Mouse (Mus musculus) forebrain, embryonic 14.5 days (tissue): ENCODE data around the gene Ttc28. TPM values are rescaled to one million over a fixed set of nuclear protein-coding genes. Genes with fewer than 3 reads are reported as not detected.

Experiments used
- ATAC-seq: fragments of 200-750 bp; cut with Nextera tagmentation; 2 replicates; pipeline ENCODE4 v1.8.0; 2017; ENCODE audit warnings: mild to moderate bottlenecking, moderate library complexity
- DNase-seq: peaks from one replicate; pipeline ENCODE4 v3.0.0-alpha.2; 2015; ENCODE audit warnings: low spot score
- H3K27ac ChIP-seq: fragments of 300-500 bp; sonication (generic); 2 replicates; pipeline ENCODE4 v1.5.1; 2014; ENCODE audit warnings: low read depth, mild to moderate bottlenecking, control low read depth, low read length, moderate library complexity
- H3K27me3 ChIP-seq: fragments of 300-500 bp; sonication (generic); replicated peaks from 2 replicates; pipeline ENCODE4 v1.6.1; 2014; ENCODE audit warnings: low read length, control low read depth, mixed read lengths; ENCODE audit not compliant: control insufficient read depth, insufficient read depth
- H3K36me3 ChIP-seq: fragments of 300-500 bp; sonication (generic); 2 replicates; pipeline ENCODE4 v1.6.1; 2014; ENCODE audit warnings: low read length, control low read depth; ENCODE audit not compliant: control insufficient read depth, insufficient read depth
- H3K4me1 ChIP-seq: fragments of 300-500 bp; sonication (generic); 2 replicates; pipeline ENCODE4 v1.6.1; 2014; ENCODE audit warnings: antibody characterized with exemption, low read length, control low read depth; ENCODE audit not compliant: control insufficient read depth, insufficient read depth
- H3K4me2 ChIP-seq: fragments of 300-500 bp; sonication (generic); 2 replicates; pipeline ENCODE4 v1.6.1; 2014; ENCODE audit warnings: mild to moderate bottlenecking, control low read depth, low read length
- H3K4me3 ChIP-seq: fragments of 300-500 bp; sonication (generic); 2 replicates; pipeline ENCODE4 v1.5.1; 2014; ENCODE audit warnings: low read depth, low read length, control low read depth
- H3K9ac ChIP-seq: fragments of 300-500 bp; sonication (generic); 2 replicates; pipeline ENCODE4 v1.6.1; 2014; ENCODE audit warnings: mild to moderate bottlenecking, low read length, control low read depth, moderate library complexity
- H3K9me3 ChIP-seq: fragments of 300-500 bp; sonication (generic); replicated peaks from 2 replicates; pipeline ENCODE4 v1.6.1; 2016; ENCODE audit warnings: low read length, control low read depth, mixed read lengths; ENCODE audit not compliant: control insufficient read depth
- WGBS: fragments of 180-500 bp; shearing (Covaris S2); extraction: QIAGEN DNeasy Blood & Tissue Kit; methylation state at CpG from one replicate; pipeline ENCODE4 v1.1.7; 2014; 5-methylcytosine and 5-hydroxymethylcytosine counted together
- polyA plus RNA-seq: library from polyadenylated mRNA; unstranded; fragments of >200 nt; fragmentation: Nextera tagmentation; extraction: Ambion mirVana; gene quantifications from 2 replicates; pipeline ENCODE4 v1.2.1, GENCODE M21; 2014

Gene Ttc28
- polyA plus RNA-seq, 1 experiment from 2014 or later = 29.0 TPM

DNA sequence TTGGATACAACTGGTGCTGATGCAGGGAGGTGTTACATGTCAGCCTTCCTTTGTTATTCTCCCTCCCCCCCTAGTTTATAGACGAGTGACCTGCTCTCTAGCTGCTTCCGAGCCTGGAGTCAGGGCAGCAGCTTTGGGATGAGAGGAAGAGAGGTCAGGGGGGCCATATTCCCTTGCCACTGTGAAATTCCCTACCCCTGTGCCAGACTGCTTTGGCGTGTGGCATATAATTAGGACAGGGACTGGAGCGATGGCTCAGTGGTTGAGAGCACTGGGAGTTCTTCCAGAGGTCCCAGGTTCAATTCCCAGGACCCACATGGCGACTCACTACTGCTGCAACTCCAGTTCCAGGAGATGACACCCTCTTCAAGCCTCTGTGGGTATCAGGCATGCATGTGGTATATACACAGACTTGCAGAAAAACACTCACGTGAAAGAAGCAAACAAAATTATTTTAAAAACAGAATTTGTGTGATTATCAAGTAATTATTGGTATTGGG lies 180.7 kb downstream of the Ttc28 start:
- Histone ChIP-seq H3K9me3 (no peaks in the 10 kb centered on the region), H3K4me3 (no peak overlapping the region), H3K4me2 (no peak overlapping the region), H3K4me1 (peaks cover 55% of the 10 kb centered on the region), H3K27ac (peak overlapping the region; percentile 23; the same call in 1 of the 2 replicates), H3K9ac (no peak overlapping the region), H3K36me3 (no peaks in the 10 kb centered on the region), H3K27me3 (no peaks in the 10 kb centered on the region)
- ATAC-seq (no peak), DNase-seq (no peak)
- 72% methylated on average over 6 of the region's 6 CpGs for WGBS

DNA sequence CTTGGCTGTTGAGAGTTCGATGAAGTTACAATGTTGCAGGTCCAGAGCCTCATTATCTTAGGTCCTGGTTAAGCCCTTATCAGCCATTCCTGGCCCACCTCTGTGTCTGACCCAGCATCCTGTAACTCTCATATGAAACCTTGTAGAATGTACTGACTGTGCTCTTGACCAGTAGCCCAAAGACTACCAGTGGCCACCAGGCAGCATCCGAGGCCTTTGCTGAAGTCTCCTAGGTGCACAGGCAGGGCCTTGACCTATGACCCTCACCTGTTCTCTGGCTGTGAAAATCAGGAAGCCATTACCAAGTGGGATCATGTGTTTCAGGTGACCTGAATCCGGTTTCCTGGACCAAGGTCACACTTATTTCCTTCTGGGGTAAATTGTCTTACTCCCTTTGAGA lies 183.6 kb downstream of the Ttc28 start:
- WGBS = 92% methylated on average over 3 of the region's 3 CpGs
- Histone ChIP-seq H3K36me3 (no peaks in the 10 kb centered on the region), H3K9me3 (no peaks in the 10 kb centered on the region), H3K4me2 (no peak overlapping the region), H3K27ac (0 out of 2 replicates have a peak overlapping the region, but pooled peaks have one; percentile 55), H3K4me3 (no peak overlapping the region), H3K9ac (no peak overlapping the region), H3K4me1 (peaks cover 36% of the 10 kb centered on the region), H3K27me3 (no peaks in the 10 kb centered on the region)
- DNase-seq (no peak), ATAC-seq (no peak)

GRCm38 (mm10) chr5:111063991-111064390 lies 184.4 kb downstream of the Ttc28 start:
- peak; percentile 71 for ATAC-seq

DNA sequence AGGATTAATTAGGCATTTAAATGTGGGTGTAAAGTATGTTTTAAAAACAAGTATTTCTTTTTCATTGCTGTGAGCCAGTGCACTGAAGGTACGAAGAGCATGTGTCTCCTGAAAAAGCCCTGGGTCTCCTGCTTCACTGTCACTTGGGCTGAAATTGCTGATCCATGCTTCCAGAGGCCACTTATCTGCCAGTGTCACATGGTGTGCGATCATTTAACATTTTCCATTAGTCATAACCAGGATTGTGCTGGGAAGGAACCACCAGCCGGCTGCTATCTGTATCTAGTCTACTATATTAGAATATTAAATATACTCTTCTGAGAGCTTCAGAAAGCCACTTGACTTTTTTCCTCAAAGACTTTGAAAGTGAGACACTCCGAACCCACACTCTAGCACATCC lies 186.2 kb downstream of the Ttc28 start:
- H3K4me3 ChIP-seq = no peak overlapping the region
- no peaks in the 10 kb centered on the region for H3K36me3 ChIP-seq
- no peaks in the 10 kb centered on the region for H3K9me3 ChIP-seq
- H3K27me3 ChIP-seq = no peaks in the 10 kb centered on the region
- no peak overlapping the region for H3K9ac ChIP-seq
- ATAC-seq (no peak), DNase-seq (no peak)
- peaks cover 23% of the 10 kb centered on the region for H3K4me1 ChIP-seq
- H3K27ac ChIP-seq = no peak overlapping the region
- H3K4me2 ChIP-seq = no peak overlapping the region
- 73% methylated on average over 4 of the region's 4 CpGs for WGBS

More at GRCm38 (mm10) chr5:111063991-111064390, 184.4 kb downstream of the Ttc28 start:
- no peak overlapping the region for H3K9ac ChIP-seq
- no peak overlapping the region for H3K4me3 ChIP-seq
- peak overlapping the region; percentile 75; the same call in 1 of the 2 replicates for H3K27ac ChIP-seq
- peak; percentile 64 for DNase-seq
- peaks cover 28% of the 10 kb centered on the region for H3K4me1 ChIP-seq
- H3K4me2 ChIP-seq = no peak overlapping the region
- no peaks in the 10 kb centered on the region for H3K27me3 ChIP-seq
- 24% methylated on average over 3 of the region's 3 CpGs for WGBS
- no peaks in the 10 kb centered on the region for H3K36me3 ChIP-seq
- H3K9me3 ChIP-seq = no peaks in the 10 kb centered on the region

GRCm38 (mm10) chr5:111069503-111069902 lies 189.9 kb downstream of the Ttc28 start:
- H3K4me3 ChIP-seq = no peak overlapping the region
- H3K4me2 ChIP-seq = no peak overlapping the region
- 79% methylated on average over 5 of the region's 5 CpGs for WGBS
- no peak for DNase-seq
- no peak overlapping the region for H3K9ac ChIP-seq
- no peak overlapping the region for H3K27ac ChIP-seq
- ATAC-seq = no peak; the same call in 1 of the 2 replicates
- no peaks in the 10 kb centered on the region for H3K9me3 ChIP-seq
- no peaks in the 10 kb centered on the region for H3K27me3 ChIP-seq
- H3K4me1 ChIP-seq = peaks cover 35% of the 10 kb centered on the region
- no peaks in the 10 kb centered on the region for H3K36me3 ChIP-seq

- Histone ChIP-seq H3K4me3 (no peak overlapping the region), H3K27me3 (no peaks in the 10 kb centered on the region), H3K36me3 (no peaks in the 10 kb centered on the region), H3K4me2 (no peak overlapping the region), H3K27ac (no peak overlapping the region), H3K9me3 (no peaks in the 10 kb centered on the region), H3K4me1 (peaks cover 33% of the 10 kb centered on the region), H3K9ac (no peak overlapping the region)
- no peak for ATAC-seq
- 82% methylated on average over 5 of the region's 5 CpGs for WGBS
- no peak for DNase-seq
Observed at GRCm38 (mm10) chr5:111069931-111070330, 190.3 kb downstream of the Ttc28 start.

GRCm38 (mm10) chr5:111070361-111070760 lies 190.8 kb downstream of the Ttc28 start:
- Histone ChIP-seq H3K4me1 (peaks cover 33% of the 10 kb centered on the region), H3K9me3 (no peaks in the 10 kb centered on the region), H3K27me3 (no peaks in the 10 kb centered on the region), H3K4me3 (no peak overlapping the region), H3K9ac (no peak overlapping the region), H3K4me2 (no peak overlapping the region), H3K27ac (no peak overlapping the region), H3K36me3 (no peaks in the 10 kb centered on the region)
- ATAC-seq = no peak
- DNase-seq = no peak
- WGBS = 74% methylated on average over 6 of the region's 6 CpGs

DNA sequence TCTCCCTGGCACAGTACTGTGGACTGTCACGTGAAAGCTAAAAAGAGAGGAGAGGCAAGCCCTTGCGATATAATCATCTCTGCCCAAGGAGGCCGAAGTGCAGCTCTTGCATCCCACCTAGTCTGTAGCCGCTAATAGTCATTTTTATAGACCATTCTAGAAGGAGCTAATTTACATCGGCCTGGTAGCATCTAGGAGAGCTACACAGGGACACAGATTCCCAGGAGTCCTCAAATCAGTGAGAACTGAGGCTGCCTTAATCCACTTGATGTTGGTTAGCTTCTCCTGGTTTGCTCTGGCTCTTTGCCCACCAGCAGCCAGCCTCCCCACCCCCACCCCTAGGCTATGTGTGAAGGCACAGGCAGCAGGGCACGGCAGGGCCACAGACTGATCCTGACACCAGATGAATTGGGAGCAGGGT lies 193.7 kb downstream of the Ttc28 start:
- H3K27ac ChIP-seq = peak overlapping the region; percentile 56
- DNase-seq (peak; percentile 72), ATAC-seq (peak; percentile 74)
- H3K9me3 ChIP-seq = no peaks in the 10 kb centered on the region
- H3K36me3 ChIP-seq = no peaks in the 10 kb centered on the region
- H3K4me1 ChIP-seq = peaks cover 28% of the 10 kb centered on the region
- WGBS = 46% methylated on average over 6 of the region's 6 CpGs
- no peak overlapping the region for H3K4me3 ChIP-seq
- H3K27me3 ChIP-seq = no peaks in the 10 kb centered on the region
- H3K4me2 ChIP-seq = 0 out of 2 replicates have a peak overlapping the region, but pooled peaks have one; percentile 1
- no peak overlapping the region for H3K9ac ChIP-seq

- Histone ChIP-seq H3K27ac (peak overlapping the region; percentile 56; the same call in 1 of the 2 replicates), H3K9ac (no peak overlapping the region), H3K9me3 (no peaks in the 10 kb centered on the region), H3K27me3 (no peaks in the 10 kb centered on the region), H3K4me3 (no peak overlapping the region), H3K4me1 (peaks cover 28% of the 10 kb centered on the region), H3K4me2 (no peak overlapping the region), H3K36me3 (no peaks in the 10 kb centered on the region)
- no peak for ATAC-seq
- 51% methylated on average over 7 of the region's 7 CpGs for WGBS
- no peak for DNase-seq
Observed at GRCm38 (mm10) chr5:111074050-111074449, 194.4 kb downstream of the Ttc28 start.
